Mouse (Mus musculus) embryonic fibroblast, embryonic 13.5 days (primary cell): ENCODE measurements at regions not wholly inside any gene's neighbourhood (a gene's known extent, or its start where the extent isn't known, plus 50 kb on each side); places are given as distances from the start of the nearest gene placed in this dataset.

Experiments used
- CTCF ChIP-seq: IDR thresholded peaks from 2 replicates; pipeline ENCODE4 v1.5.1; 2011; ENCODE audit warnings: mild to moderate bottlenecking, control low read depth, low read length, moderate library complexity, borderline replicate concordance; ENCODE audit not compliant: insufficient read depth
- POLR2A ChIP-seq: IDR thresholded peaks from 2 replicates; pipeline ENCODE4 v1.6.1; 2011; ENCODE audit warnings: low read depth, mild to moderate bottlenecking, control low read depth, low read length, moderate library complexity

DNA sequence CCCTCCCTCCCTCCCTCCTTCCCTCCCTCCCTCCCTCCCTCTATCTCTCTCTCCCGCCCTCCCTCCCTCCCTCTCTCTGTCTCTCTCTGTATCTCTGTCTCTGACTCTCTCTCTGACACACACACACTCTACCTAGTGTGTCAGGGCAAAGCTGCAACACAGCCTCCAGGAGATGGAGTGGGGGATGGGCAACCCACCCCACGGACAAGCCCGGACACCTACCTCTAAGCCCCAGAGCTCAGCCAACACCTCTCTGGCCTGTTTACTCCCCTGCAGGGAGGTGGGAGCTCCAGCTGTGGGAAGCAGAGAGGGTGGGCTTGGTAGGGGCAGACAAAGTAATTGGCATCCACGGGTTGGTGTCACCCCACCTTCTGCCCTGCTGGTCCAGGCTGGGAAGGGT, 109.7 kb upstream of the Lhx1 start:
- TF ChIP-seq CTCF (no peak), POLR2A (no peak)
